Mouse (Mus musculus): ENCODE data around the gene Bola2. TPM values are rescaled to one million over a fixed set of nuclear protein-coding genes. Genes with fewer than 3 reads are reported as not detected.
"Not testable (repeated sequence)": the region's sequence is repeated elsewhere in the genome, so short reads cannot be mapped to it uniquely, and the experiment has no call there.

Gene Bola2
- polyA plus RNA-seq, 1 experiment from 2014 or later, result 151 TPM

DNA sequence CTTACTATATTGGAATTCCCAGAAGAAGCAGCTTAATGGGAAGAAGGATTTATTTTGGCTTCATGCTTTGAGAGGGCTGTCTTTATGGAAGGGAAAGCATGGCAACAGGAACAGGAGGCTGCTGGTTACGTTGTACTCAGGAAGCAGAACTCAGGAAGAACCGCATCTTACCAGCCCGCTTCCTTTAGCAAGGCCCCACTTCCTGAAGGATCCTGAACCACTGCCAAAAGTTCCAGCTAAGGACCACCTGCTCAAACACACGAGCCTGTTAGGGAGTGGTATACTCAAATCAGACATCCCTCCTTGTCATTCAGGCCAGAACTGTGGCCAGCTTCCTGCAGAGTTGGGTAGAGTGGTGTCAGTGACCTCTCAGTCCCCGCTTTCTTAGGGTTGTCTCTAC is 26.7 kb upstream of the Bola2 start:
- Histone ChIP-seq H3K36me3 (peaks cover 72% of the 10 kb centered on the region), H3K27me3 (no peaks in the 10 kb centered on the region)

DNA sequence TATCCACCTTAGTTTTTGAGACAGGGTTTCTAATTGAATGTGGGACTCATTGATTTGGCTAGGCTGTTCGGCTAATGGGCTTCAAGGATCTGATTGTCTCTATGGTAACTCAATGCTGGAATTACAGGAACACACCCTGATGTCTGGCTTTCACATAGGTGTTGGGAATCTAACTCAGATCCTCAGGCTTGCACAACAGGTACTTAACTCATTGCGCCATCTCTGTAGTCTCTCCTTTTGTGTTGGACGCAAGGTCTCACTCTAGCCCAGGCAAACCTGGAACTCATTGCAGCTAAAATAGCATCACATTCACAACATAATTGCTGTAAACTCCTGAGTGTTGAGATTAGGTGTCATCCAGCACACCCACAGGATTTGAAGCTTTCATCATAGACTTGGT is 25.0 kb upstream of the Bola2 start:
- Histone ChIP-seq H3K4me3 (no peak overlapping the region), H3K27me3 (no peaks in the 10 kb centered on the region), H3K9me3 (no peaks in the 10 kb centered on the region), H3K36me3 (peaks cover 63% of the 10 kb centered on the region), H3K4me2 (replicated peaks) (no peak overlapping the region), H3K9ac (replicated peaks) (no peak overlapping the region), H3K27ac (replicated peaks) (no peak overlapping the region), H3K4me1 (no peaks in the 10 kb centered on the region)
- WGBS, result 87% methylated on average over 3 of the region's 3 CpGs
- ATAC-seq (ENCODE audit: low FRiP score, low read depth), result no peak

More for the DNA sequence above, 26.7 kb upstream of the Bola2 start:
- Histone ChIP-seq H3K4me1 (no peaks in the 10 kb centered on the region), H3K4me2 (replicated peaks) (no peak overlapping the region), H3K9ac (replicated peaks) (no peak overlapping the region), H3K4me3 (no peak overlapping the region), H3K27ac (replicated peaks) (no peak overlapping the region), H3K9me3 (no peaks in the 10 kb centered on the region)
- 90% methylated on average over 5 of the region's 5 CpGs for whole genome bisulfite sequencing
- ATAC-seq (ENCODE audit: low FRiP score, low read depth), result no peak

DNA sequence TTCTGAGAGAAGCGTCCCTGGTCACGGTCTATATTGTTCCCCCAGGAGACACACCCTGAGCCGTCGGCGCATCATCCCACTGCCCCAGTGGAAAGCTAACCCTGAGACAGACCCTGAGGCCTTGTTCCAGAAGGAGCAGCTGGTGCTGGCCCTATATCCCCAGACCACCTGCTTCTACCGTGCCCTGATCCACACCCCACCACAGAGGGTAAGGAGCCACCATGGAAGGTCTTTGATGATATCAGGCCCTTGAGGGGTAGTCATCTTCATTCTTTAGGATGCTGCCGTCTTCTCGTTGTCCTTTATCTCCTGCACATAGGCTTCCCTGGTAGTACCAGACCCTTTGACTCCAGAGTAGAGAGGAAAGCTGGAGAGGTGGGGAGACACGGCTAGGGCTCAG is 23.1 kb upstream of the Bola2 start:
- WGBS, result 94% methylated on average over 9 of the region's 9 CpGs
- H3K4me2 ChIP-seq (replicated peaks), result no peak overlapping the region
- H3K4me1 ChIP-seq, result no peaks in the 10 kb centered on the region
- H3K27me3 ChIP-seq, result no peaks in the 10 kb centered on the region
- H3K9ac ChIP-seq (replicated peaks), result no peak overlapping the region
- no peak overlapping the region for H3K27ac ChIP-seq (replicated peaks)
- H3K4me3 ChIP-seq, result no peak overlapping the region
- H3K36me3 ChIP-seq, result peaks cover 49% of the 10 kb centered on the region
- no peaks in the 10 kb centered on the region for H3K9me3 ChIP-seq
- ATAC-seq (ENCODE audit: low FRiP score, low read depth), result no peak

DNA sequence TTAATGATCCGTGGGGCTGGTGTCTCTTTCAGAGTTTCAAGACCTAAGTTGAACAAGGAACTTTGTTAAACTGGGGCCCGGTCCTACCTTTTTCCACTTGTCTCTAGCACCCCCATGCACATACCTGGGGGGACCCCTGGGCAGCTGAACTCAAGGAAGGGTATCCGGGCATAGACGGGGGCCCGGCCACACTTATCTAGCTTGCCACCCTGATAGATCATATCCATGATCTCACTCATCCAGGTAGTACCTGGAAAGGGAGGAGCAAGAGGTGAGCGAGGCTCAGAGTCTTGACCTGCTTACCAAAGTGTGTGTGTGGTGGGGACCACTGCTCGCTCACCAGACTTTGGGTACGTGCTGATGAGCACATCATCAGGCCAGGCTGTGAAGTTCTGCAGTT is 20.1 kb upstream of the Bola2 start:
- Histone ChIP-seq H3K9me3 (no peaks in the 10 kb centered on the region), H3K36me3 (peaks cover 40% of the 10 kb centered on the region)
- 94% methylated on average over 8 of the region's 8 CpGs for WGBS

DNA sequence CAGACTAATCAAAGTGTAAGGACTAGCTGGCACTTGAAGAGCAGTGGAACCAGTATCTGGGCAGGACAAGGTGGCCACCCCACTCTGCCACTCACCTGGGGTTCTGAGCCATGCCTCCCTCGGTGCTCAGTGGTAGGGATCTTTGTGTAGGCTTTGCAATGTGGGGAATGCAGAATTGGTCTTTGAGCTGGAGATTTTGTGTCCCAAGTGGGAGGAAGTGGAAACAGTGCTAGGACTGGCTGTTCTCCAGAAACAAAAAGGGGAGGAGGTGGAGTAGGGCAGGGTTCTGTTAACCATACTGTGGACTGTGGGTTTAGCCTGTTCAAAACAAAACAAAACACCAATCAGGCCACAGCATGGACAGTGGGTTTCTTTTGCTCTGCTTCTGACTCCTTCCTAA is 19.0 kb upstream of the Bola2 start, which contains the start of gene Sult1a1:
TSS of gene Sult1a1 (minus strand) at position 226 of the 400 bp plus-strand sequence.
- Histone ChIP-seq H3K27me3 (no peaks in the 10 kb centered on the region), H3K9me3 (no peaks in the 10 kb centered on the region), H3K9ac (replicated peaks) (no peak within 1 kb of the TSS), H3K4me3 (no peak within 1 kb of the TSS), H3K4me1 (no peaks in the 10 kb centered on the region), H3K27ac (replicated peaks) (no peak within 1 kb of the TSS), H3K36me3 (peaks cover 31% of the 10 kb centered on the region), H3K4me2 (replicated peaks) (no peak within 1 kb of the TSS)
- ATAC-seq (ENCODE audit: low FRiP score, low read depth), result no peak
- WGBS, result 68% methylated on average over 1 of the region's 1 CpGs

More for the DNA sequence above, 20.1 kb upstream of the Bola2 start:
- no peak overlapping the region for H3K4me2 ChIP-seq (replicated peaks)
- H3K27me3 ChIP-seq, result no peaks in the 10 kb centered on the region
- ATAC-seq (ENCODE audit: low FRiP score, low read depth), result no peak
- no peaks in the 10 kb centered on the region for H3K4me1 ChIP-seq
- H3K9ac ChIP-seq (replicated peaks), result no peak overlapping the region
- no peak overlapping the region for H3K27ac ChIP-seq (replicated peaks)
- H3K4me3 ChIP-seq, result no peak overlapping the region

DNA sequence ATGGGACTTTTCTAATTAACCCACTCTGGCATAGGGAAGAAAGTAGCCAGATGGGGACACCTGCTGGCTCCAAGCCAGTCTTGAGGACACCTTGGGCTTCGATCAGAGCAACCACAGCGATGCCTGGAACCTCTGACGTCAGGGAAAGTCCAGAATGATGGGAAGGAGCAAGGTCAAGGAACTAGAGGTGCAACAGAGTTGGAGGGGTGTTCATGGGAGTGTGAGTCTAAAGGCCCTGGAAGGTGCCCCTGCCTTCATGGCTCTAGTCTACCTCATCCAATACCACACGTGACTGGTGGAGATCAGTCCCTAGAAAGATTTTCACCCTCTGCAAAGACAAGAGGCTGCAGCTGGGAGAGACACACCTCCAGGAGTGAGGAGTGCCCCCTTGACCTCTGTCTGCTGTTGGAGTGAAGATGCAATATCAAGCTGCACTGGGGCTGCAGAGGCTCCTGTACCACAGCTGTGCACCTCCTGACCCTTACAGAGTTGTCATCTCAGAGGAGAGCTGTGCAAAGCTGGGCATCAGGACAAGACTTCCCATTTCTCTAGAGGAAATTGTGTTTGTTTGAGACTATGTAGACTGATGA is 18.5 kb upstream of the Bola2 start:
- H3K4me3 ChIP-seq, result no peak overlapping the region
- H3K36me3 ChIP-seq, result peaks cover 27% of the 10 kb centered on the region
- no peak for ATAC-seq (ENCODE audit: low FRiP score, low read depth)
- H3K9ac ChIP-seq (replicated peaks), result no peak overlapping the region
- H3K27me3 ChIP-seq, result no peaks in the 10 kb centered on the region
- 82% methylated on average over 4 of the region's 4 CpGs for WGBS
- no peaks in the 10 kb centered on the region for H3K4me1 ChIP-seq
- no peaks in the 10 kb centered on the region for H3K9me3 ChIP-seq
- H3K4me2 ChIP-seq (replicated peaks), result no peak overlapping the region
- no peak overlapping the region for H3K27ac ChIP-seq (replicated peaks)

DNA sequence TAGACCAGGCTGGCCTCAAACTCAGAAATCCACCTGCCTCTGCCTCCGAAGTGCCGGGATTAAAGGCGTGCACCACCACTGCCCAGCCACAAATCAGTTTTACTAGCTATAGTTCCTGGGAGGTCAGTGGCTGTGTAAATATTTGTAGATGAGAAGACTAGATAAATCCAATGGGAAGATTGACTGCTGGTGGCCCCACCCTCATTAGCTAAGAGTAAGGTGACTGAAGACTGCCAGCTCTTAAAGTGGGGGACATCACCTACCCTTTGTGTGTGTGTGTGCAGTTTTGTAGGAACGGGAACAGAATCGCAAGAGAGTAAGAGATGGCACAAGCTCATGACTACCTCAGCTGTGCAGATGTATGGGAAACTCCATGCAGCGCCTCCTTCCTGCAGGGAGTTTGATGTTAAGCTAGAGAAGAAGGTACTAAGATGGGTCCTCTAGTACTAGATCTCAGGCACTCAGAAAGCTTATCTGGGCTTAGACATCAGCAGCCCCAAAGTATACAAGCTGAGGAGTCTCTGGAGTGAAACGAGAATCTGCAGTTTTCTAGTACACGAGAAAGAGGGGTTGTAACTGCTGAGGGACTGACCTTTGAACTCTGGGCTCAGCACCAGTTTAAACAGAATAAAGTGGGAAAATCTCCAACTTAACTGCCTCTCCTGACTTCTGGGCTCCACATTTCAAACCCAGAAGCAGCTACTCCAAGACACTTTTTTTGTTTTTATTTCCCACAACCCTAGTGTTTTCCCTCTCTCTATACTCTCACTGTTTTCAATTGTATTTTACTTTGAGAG is 16.5 kb upstream of the Bola2 start:
- Histone ChIP-seq H3K9me3 (no peaks in the 10 kb centered on the region), H3K9ac (replicated peaks) (no peak overlapping the region), H3K27me3 (no peaks in the 10 kb centered on the region), H3K4me3 (no peak overlapping the region), H3K27ac (replicated peaks) (no peak overlapping the region), H3K36me3 (peaks cover 10% of the 10 kb centered on the region; the same call in 1 of the 2 replicates), H3K4me2 (replicated peaks) (no peak overlapping the region), H3K4me1 (no peaks in the 10 kb centered on the region)
- 83% methylated on average over 8 of the region's 8 CpGs for WGBS
- no peak for ATAC-seq (ENCODE audit: low FRiP score, low read depth)

DNA sequence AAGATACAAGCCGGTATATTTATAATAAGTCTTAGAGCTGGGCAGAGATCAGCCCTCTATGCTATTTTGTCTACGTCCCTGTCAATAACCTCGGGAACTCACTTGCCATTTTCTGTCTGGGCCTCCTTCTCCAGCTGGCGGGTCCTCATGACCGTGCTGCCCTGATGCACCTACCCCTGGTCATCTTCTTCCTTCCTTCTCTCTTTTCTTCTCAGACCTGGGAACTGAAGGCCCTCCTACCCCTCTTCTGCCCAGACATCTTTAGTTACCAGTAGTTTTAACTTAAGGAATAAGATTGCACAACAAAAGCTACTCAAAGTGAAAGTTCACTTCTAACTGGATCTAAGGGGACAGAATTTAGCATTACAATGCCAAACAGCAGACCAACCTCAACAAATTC is 15.5 kb upstream of the Bola2 start:
- no peaks in the 10 kb centered on the region for H3K9me3 ChIP-seq
- H3K9ac ChIP-seq (replicated peaks), result no peak overlapping the region
- H3K4me1 ChIP-seq, result no peaks in the 10 kb centered on the region
- WGBS, result 94% methylated on average over 5 of the region's 5 CpGs
- H3K4me2 ChIP-seq (replicated peaks), result no peak overlapping the region
- ATAC-seq (ENCODE audit: low FRiP score, low read depth), result no peak
- no peak overlapping the region for H3K27ac ChIP-seq (replicated peaks)
- no peaks in the 10 kb centered on the region for H3K27me3 ChIP-seq
- H3K36me3 ChIP-seq, result peaks cover 7% of the 10 kb centered on the region; the same call in 1 of the 2 replicates
- no peak overlapping the region for H3K4me3 ChIP-seq

DNA sequence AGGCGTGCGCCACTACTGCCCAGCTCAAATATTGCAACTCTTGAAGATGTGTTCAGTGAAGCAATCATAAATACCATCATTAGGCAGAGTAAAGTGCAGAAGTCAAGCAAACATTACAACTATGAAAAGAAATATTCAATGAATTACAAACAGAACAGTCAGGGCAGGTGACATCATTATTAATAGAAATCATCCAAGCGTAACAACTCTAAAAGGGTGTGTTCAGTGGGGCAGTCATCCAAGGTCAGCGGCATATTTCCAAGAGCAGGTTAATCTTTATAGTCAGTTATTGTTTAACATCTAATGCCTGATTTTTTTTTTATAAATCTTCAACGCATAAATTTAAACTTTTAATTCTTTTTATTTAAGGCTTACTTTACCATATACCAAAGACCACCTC is 14.0 kb upstream of the Bola2 start:
- Histone ChIP-seq H3K27me3 (no peaks in the 10 kb centered on the region), H3K4me1 (no peaks in the 10 kb centered on the region), H3K4me2 (replicated peaks) (no peak overlapping the region), H3K4me3 (no peak overlapping the region), H3K9ac (replicated peaks) (no peak overlapping the region), H3K27ac (replicated peaks) (no peak overlapping the region), H3K9me3 (no peaks in the 10 kb centered on the region), H3K36me3 (no peaks in the 10 kb centered on the region)
- ATAC-seq (ENCODE audit: low FRiP score, low read depth), result no peak
- WGBS, result 95% methylated on average over 5 of the region's 5 CpGs

DNA sequence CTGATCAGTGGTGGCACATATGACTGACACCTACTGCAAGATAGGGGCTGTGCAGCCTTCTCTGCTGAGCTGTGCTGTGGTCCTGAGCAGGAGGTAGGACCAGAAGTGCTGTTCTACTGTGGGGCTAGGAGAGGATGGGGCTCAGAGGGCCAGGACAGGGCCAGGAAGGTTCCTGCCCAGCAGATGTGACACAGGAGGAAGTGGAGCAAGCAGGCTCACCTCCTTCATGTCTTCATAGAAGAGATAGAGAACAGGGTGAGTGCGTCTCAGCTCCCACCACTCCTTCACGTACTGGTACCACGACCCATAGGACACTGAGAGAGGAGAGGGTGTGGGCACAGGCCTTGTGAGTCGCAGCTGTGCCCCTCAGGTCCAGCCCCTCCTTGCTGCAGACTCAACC is 7.0 kb upstream of the Bola2 start:
- H3K27ac ChIP-seq (replicated peaks); ATAC-seq (ENCODE audit: low FRiP score, low read depth); H3K4me1 ChIP-seq; H3K4me3 ChIP-seq; H3K9ac ChIP-seq (replicated peaks); H3K27me3 ChIP-seq; H3K9me3 ChIP-seq; H3K4me2 ChIP-seq (replicated peaks): not testable (repeated sequence)
- peaks cover 30% of the 10 kb centered on the region for H3K36me3 ChIP-seq
- WGBS, result 93% methylated on average over 4 of the region's 4 CpGs

DNA sequence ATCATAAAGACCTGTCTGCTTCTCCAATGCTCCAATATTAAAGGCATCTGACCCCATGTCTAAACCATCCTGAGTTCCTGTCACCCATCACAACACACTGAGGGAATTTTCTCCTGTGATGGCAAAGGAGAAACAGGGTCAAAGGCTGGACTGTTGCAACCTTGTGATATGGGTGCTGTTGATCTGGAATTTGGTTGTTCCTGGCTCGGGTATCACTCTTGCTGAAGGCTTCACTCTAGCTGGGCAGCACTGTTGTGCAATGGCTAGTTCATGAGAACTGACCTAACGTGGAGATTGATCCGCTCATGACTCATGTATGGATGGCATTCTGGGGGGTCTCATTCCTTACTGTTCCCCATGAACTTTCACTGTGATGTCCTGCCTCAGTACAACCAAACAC is 6.2 kb upstream of the Bola2 start:
- no peak overlapping the region for H3K27ac ChIP-seq (replicated peaks)
- no peaks in the 10 kb centered on the region for H3K9me3 ChIP-seq
- H3K9ac ChIP-seq (replicated peaks), result no peak overlapping the region
- peaks cover 30% of the 10 kb centered on the region for H3K36me3 ChIP-seq
- H3K27me3 ChIP-seq, result no peaks in the 10 kb centered on the region
- H3K4me3 ChIP-seq, result no peak overlapping the region
- WGBS, result 80% methylated on average over 3 of the region's 3 CpGs
- peaks cover 6% of the 10 kb centered on the region; the same call in 1 of the 2 replicates for H3K4me1 ChIP-seq
- no peak overlapping the region for H3K4me2 ChIP-seq (replicated peaks)
- no peak for ATAC-seq (ENCODE audit: low FRiP score, low read depth)

DNA sequence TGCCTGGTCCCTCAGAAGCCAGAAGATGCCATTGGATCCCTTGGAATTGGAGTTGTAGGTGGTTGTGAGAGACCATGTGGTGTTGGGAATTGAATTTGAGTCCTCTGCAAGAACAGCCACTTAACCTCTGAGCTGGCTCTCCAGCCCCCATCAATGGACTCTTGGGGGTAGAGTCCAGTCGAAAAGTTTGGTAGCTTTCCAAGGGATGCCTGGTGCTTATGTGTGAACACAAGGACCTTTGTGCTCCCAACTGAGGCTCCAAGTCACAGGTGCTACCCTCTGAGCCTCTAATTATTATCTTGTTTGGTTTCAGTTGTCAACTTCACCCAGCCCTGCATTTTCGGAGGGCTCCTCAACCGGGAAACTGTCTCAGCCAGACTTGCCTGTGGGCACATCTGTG is 4.5 kb upstream of the Bola2 start:
- ATAC-seq (ENCODE audit: low FRiP score, low read depth), result no peak
- Histone ChIP-seq H3K4me3 (no peak overlapping the region), H3K27ac (replicated peaks) (no peak overlapping the region), H3K27me3 (no peaks in the 10 kb centered on the region), H3K9ac (replicated peaks) (no peak overlapping the region), H3K4me1 (peaks cover 12% of the 10 kb centered on the region), H3K36me3 (peaks cover 30% of the 10 kb centered on the region), H3K4me2 (replicated peaks) (no peak overlapping the region), H3K9me3 (no peaks in the 10 kb centered on the region)
- WGBS, result 91% methylated on average over 3 of the region's 3 CpGs
